In the genomic region with DNA sequence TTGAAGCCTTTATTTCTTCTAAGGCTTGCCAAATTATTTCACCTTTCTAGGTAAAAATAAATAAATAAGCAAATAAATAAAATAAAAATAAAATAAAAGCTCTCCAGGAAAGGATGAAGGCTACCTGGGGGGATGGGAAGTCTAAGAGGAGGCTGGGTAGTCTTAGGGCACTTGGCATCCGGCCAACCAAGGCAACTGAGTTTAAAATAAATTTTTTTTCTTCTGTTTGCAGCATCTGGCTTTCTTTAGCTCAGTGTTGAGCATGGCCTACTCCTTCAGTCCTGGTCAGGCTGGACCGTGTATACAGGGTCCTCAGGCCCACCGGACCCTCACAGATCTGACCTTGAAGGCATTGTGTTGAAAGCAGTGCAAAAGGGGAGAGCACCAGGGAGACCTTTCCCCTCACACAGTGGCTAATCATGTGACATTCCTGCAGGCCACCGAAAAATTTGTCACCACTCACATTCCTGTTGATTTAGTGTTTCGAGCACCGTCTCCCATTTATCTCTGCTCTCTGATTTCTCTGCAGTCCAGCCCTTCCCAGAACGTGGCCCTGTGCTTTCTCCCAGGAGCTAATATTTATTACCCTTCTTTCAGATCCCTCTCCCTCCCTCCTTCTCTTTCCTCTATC, we compare ENCODE assay signal across 12 mouse cellular contexts. TPM values are rescaled to one million over a fixed set of nuclear protein-coding genes. Genes with fewer than 3 reads are reported as not detected.
DNase-seq lines count a peak whose midpoint lies in the region; ATAC-seq lines count a peak whose summit lies in the region.
"Had no signal": no experiment of that assay in that cellular context is flagged by ENCODE, and none has a peak within 500 bp of the region (broad histone marks: within the 10 kb centered on the region; RNA-seq: fewer than 3 reads in every experiment).

No protein-coding gene starts in this region.

- peak overlapping the region; percentile 13; the same call in 1 of the 2 replicates for H3K9ac ChIP-seq in heart, embryonic 16.5 days (ENCODE audit: low read length)
- H3K9ac ChIP-seq in midbrain, embryonic 12.5 days (replicated peaks) = 0 out of 2 replicates have a peak overlapping the region, but pooled peaks have one; percentile 20
- no peak overlapping the region for H3K9ac ChIP-seq in midbrain, embryonic 16.5 days (ENCODE audit: low read depth, low read length)
- H3K9ac ChIP-seq in stomach, embryonic 16.5 days (ENCODE audit: low read length) = no peak overlapping the region

- WGBS in heart, embryonic 16.5 days = 21% methylated on average over 7 of the region's 7 CpGs
- WGBS in midbrain, embryonic 12.5 days = 29% methylated on average over 7 of the region's 7 CpGs
- WGBS in midbrain, embryonic 16.5 days = 35% methylated on average over 7 of the region's 7 CpGs
- WGBS in stomach, embryonic 16.5 days = 29% methylated on average over 7 of the region's 7 CpGs

- H3K4me2 ChIP-seq in heart, embryonic 16.5 days (ENCODE audit: low read depth, low read length) = peak overlapping the region; percentile 35; the same call in 1 of the 2 replicates
- H3K4me2 ChIP-seq in midbrain, embryonic 12.5 days (replicated peaks) = no peak overlapping the region
- H3K4me2 ChIP-seq in midbrain, embryonic 16.5 days (ENCODE audit: low read length) = no peak overlapping the region
- H3K4me2 ChIP-seq in stomach, embryonic 16.5 days (ENCODE audit: low read depth, low read length) = peak overlapping the region; percentile 19; the same call in 1 of the 2 replicates

- no peaks in the 10 kb centered on the region for H3K36me3 ChIP-seq in heart, embryonic 16.5 days (ENCODE audit: control insufficient read depth, insufficient read depth)
- no peaks in the 10 kb centered on the region for H3K36me3 ChIP-seq in midbrain, embryonic 12.5 days
- H3K36me3 ChIP-seq in midbrain, embryonic 16.5 days (ENCODE audit: control insufficient read depth, insufficient read depth, low read length) = no peaks in the 10 kb centered on the region
- no peaks in the 10 kb centered on the region for H3K36me3 ChIP-seq in stomach, embryonic 16.5 days (ENCODE audit: control insufficient read depth, insufficient read depth, low read length)

- H3K4me3 ChIP-seq in heart, embryonic 16.5 days (ENCODE audit: low read length) = no peak overlapping the region
- H3K4me3 ChIP-seq in midbrain, embryonic 12.5 days = no peak overlapping the region
- H3K4me3 ChIP-seq in midbrain, embryonic 16.5 days (ENCODE audit: low read depth, low read length) = no peak overlapping the region
- no peak overlapping the region for H3K4me3 ChIP-seq in stomach, embryonic 16.5 days (replicated peaks; ENCODE audit: low read length)

- no peaks in the 10 kb centered on the region for H3K27me3 ChIP-seq in heart, embryonic 16.5 days (ENCODE audit: control insufficient read depth, insufficient read depth, low read length)
- peaks cover 75% of the 10 kb centered on the region for H3K27me3 ChIP-seq in midbrain, embryonic 12.5 days
- H3K27me3 ChIP-seq in midbrain, embryonic 16.5 days (ENCODE audit: control insufficient read depth, insufficient read depth, low read depth, low read length) = no peaks in the 10 kb centered on the region
- no peaks in the 10 kb centered on the region for H3K27me3 ChIP-seq in stomach, embryonic 16.5 days (ENCODE audit: control insufficient read depth, insufficient read depth, low read length)

- H3K4me1 ChIP-seq in heart, embryonic 16.5 days (ENCODE audit: control insufficient read depth, insufficient read depth, low read length) = peaks cover 36% of the 10 kb centered on the region
- H3K4me1 ChIP-seq in midbrain, embryonic 12.5 days = peaks cover 42% of the 10 kb centered on the region
- peaks cover 25% of the 10 kb centered on the region for H3K4me1 ChIP-seq in midbrain, embryonic 16.5 days (ENCODE audit: control insufficient read depth, insufficient read depth, low read length)
- peaks cover 34% of the 10 kb centered on the region for H3K4me1 ChIP-seq in stomach, embryonic 16.5 days (ENCODE audit: control insufficient read depth, insufficient read depth, low read length)

- H3K27ac ChIP-seq in heart, embryonic 16.5 days (ENCODE audit: low read length) = no peak overlapping the region
- H3K27ac ChIP-seq in midbrain, embryonic 12.5 days (replicated peaks) = no peak overlapping the region
- no peak overlapping the region for H3K27ac ChIP-seq in midbrain, embryonic 16.5 days (ENCODE audit: low read length)
- H3K27ac ChIP-seq in stomach, embryonic 16.5 days (ENCODE audit: low read length) = peak overlapping the region; percentile 6; the same call in 1 of the 2 replicates

- peak; percentile 42 for DNase-seq in adrenal gland, postnatal 14 days
- DNase-seq in adrenal gland, postnatal 25 days = no peak
- no peak for DNase-seq in heart, postnatal 4 days
- no peak for DNase-seq in natural killer cell, adult 2 months (ENCODE audit: low spot score in 2 of 2)
- DNase-seq: B cell, adult 2 months; cerebellum, adult 11 months; kidney, adult 9 months; left cerebral cortex, postnatal 4 days had no signal

- H3K9me3 ChIP-seq in heart, embryonic 16.5 days (replicated peaks; ENCODE audit: control insufficient read depth, low read length) = no peaks in the 10 kb centered on the region
- H3K9me3 ChIP-seq in midbrain, embryonic 12.5 days = no peaks in the 10 kb centered on the region
- H3K9me3 ChIP-seq in midbrain, embryonic 16.5 days (replicated peaks; ENCODE audit: control insufficient read depth, low read length, poor library complexity, severe bottlenecking) = no peaks in the 10 kb centered on the region
- H3K9me3 ChIP-seq in stomach, embryonic 16.5 days (replicated peaks; ENCODE audit: control insufficient read depth, low read length) = no peaks in the 10 kb centered on the region

- no peak for ATAC-seq in heart, embryonic 16.5 days (replicated peaks; ENCODE audit: extremely low read depth, insufficient read depth, low FRiP score)
- ATAC-seq in midbrain, embryonic 12.5 days (ENCODE audit: low FRiP score, low read depth) = no peak
- ATAC-seq in midbrain, embryonic 16.5 days = no peak
- ATAC-seq in stomach, embryonic 16.5 days (ENCODE audit: insufficient read depth, low FRiP score) = no peak

RNA-seq across cellular contexts. Expression of a gene that starts 6.2 kb away (rescaled TPM):
- 51.7 and 63.2 TPM in 2 replicates for total RNA-seq in adrenal gland, postnatal 14 days (2021)
- 15.2 and 29.0 TPM in 2 replicates for total RNA-seq in adrenal gland, postnatal 25 days (2021)
- 43.1 and 52.1 TPM in 2 replicates for polyA plus RNA-seq in heart, embryonic 16.5 days (2015; fragmentation: Nextera tagmentation; extraction: Ambion mirVana)
- total RNA-seq in heart, postnatal 4 days (2021) = 10 to 100 TPM; 23.8 to 29.4 TPM
- polyA plus RNA-seq in midbrain, embryonic 12.5 days (2016; fragmentation: Nextera tagmentation; extraction: Ambion mirVana) = 333 and 354 TPM in 2 replicates
- 44.2 and 45.5 TPM in 2 replicates for polyA plus RNA-seq in midbrain, embryonic 16.5 days (2015; fragmentation: Nextera tagmentation; extraction: Ambion mirVana)
- 41.4 and 44.0 TPM in 2 replicates for polyA plus RNA-seq in stomach, embryonic 16.5 days (2015; fragmentation: Nextera tagmentation; extraction: Ambion mirVana)

RNA-seq across cellular contexts. Expression of a gene that starts 59.1 kb away (rescaled TPM):
- 9.5 and 20.0 TPM in 2 replicates for total RNA-seq in adrenal gland, postnatal 14 days (2021)
- total RNA-seq in adrenal gland, postnatal 25 days (2021) = 15.4 and 22.0 TPM in 2 replicates
- 17.6 and 22.5 TPM in 2 replicates for polyA plus RNA-seq in heart, embryonic 16.5 days (2015; fragmentation: Nextera tagmentation; extraction: Ambion mirVana)
- total RNA-seq in heart, postnatal 4 days (2021) = 10 to 100 TPM; 54.7 to 61.4 TPM
- 4.9 and 6.6 TPM in 2 replicates for polyA plus RNA-seq in midbrain, embryonic 12.5 days (2016; fragmentation: Nextera tagmentation; extraction: Ambion mirVana)
- 15.4 and 16.7 TPM in 2 replicates for polyA plus RNA-seq in midbrain, embryonic 16.5 days (2015; fragmentation: Nextera tagmentation; extraction: Ambion mirVana)
- 11.5 and 14.1 TPM in 2 replicates for polyA plus RNA-seq in stomach, embryonic 16.5 days (2015; fragmentation: Nextera tagmentation; extraction: Ambion mirVana)

Comparison
In these comparisons a context has a peak if more than half of its experiments do, and no peak if none do; other contexts are left out.
1. H3K9ac ChIP-seq: peak in heart, embryonic 16.5 days (single experiment) and midbrain, embryonic 12.5 days (single experiment); none in midbrain, embryonic 16.5 days (single experiment) and stomach, embryonic 16.5 days (single experiment).
2. H3K4me2 ChIP-seq: peak in heart, embryonic 16.5 days (single experiment) and stomach, embryonic 16.5 days (single experiment); none in midbrain, embryonic 12.5 days (single experiment) and midbrain, embryonic 16.5 days (single experiment).